Mouse (Mus musculus) frontal cortex, postnatal 10 days (tissue): ENCODE measurements around the gene Ipo7.
"Not testable (repeated sequence)": the region's sequence is repeated elsewhere in the genome, so short reads cannot be mapped to it uniquely, and the experiment has no call there.

Experiments
- DNase-seq, 2 experiments: peaks; one replicate each; pipeline ENCODE4 v3.0.0; 2022; ENCODE audit warnings: low spot score in 2 of 2, mixed read lengths in 1 of 2

Ipo7 gene

GRCm38 (mm10) chr7:110018117-110018630, at the start of gene Ipo7:
Gene Ipo7 (plus strand): TSS chr7:110018274.
- peak; percentile 85 to 90 for DNase-seq

DNA sequence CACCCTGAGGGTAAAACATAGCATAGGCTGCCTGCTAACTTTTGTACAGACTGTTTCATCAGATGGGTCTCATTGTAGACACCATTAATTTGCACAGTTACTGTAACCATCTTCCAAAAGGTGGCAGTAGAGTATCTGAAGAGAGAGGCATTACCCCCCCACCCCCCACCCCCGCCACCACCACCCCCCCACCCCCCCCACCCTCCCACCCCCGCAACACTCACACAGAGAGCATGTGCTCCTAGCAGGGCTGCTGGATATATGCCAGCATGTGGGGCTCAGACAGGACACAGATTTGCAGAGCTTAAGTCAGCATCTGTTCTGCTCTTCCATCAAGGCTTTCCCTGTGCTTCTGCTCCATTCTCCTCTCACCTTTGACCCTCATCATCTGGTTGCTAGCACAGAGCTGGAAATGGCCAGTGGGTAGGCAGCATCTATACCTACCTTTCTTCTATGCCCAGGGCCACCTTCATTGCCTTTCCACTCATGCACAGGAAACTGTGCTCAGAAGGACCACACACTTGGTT, 49.1 kb upstream of the Ipo7 start:
- peak; percentile 48 to 55 for DNase-seq

GRCm38 (mm10) chr7:109969542-109969941, 48.5 kb upstream of the Ipo7 start:
- DNase-seq: no peak

DNA sequence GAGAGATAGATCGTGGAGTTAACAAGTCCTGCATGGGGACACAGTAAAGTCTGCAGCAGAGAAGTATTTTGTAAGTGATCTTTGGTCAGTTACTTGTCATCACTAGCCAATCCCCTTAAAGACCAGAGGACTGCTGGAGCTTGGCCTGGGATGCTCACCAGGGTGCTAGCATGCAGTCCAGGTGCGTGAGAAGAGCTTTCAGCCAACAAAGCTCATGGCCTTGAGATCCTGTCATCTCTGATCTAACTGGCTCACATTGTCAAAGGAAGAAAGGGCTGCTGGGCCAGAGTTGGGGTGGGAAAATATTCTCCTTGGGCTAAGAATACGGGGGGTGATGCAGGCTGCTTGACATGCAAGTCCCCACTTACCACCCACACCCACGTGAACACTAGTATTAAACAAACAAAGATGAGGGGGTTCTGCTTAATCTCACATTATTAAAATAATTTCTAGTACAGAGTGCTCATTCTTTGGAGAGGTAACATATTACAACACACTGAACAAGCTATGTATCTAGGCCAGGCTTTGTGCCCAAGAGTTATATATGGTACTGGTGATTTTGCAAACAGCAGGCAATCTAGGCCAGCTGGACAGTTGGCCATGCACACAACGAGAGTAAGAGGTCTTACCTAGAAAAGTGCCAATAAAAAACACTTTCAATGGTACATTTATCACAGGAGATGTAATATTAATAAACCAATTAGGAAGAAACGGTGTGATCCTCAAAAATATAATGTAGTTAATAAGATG, 41.9 kb upstream of the Ipo7 start:
- no peak for DNase-seq

DNA sequence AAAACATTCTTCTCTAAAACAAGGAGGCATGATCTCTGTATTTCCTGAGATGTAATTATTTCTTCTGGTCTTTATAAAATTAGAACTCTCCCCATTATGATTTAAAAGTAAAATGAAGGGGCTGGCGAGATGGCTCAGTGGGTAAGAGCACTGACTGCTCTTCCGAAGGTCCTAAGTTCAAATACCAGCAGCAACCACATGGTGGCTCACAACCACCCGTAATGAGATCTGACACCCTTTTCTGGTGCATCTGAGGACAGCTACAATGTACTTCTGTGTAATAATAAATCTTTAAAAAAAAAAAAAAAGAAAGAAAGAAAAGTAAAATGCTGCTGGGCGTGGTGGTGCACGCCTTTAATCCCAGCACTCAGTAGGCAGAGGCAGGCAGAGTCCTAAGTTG, 40.9 kb upstream of the Ipo7 start:
- DNase-seq: not testable (repeated sequence)

- not testable (repeated sequence) for DNase-seq
Observed at GRCm38 (mm10) chr7:109984608-109985007, 33.5 kb upstream of the Ipo7 start.

GRCm38 (mm10) chr7:109985661-109986132, 32.4 kb upstream of the Ipo7 start:
- no peak for DNase-seq

DNA sequence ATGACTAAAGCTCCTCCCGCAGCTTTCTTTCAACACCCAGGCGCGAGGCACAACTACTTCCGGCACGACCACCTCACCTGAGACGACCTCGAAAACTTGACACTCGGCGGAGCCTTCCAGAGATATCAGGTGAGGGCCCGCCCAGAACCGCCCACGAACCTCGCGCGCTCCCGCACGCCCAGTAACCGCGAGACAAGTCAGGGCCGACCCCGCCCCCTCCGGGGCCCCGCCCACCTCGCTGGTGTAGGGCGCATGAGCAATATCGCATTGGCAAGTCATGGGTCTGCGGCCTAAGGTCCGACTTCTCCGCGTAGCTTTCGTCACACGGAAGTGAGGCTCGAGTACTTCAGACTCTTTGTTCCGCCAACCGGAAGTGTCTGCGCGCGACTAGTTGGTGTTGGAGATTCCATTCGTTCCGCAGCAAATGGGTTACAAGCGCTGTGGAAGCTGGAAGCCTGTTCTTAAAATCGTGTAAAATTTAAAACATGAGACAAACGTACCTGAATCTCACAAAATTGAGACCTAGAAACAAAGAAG, 31.9 kb upstream of the Ipo7 start:
- DNase-seq: peak; percentile 99

- not testable (repeated sequence) for DNase-seq
Observed at GRCm38 (mm10) chr7:109986775-109987174, 31.3 kb upstream of the Ipo7 start, which contains the start of gene Tmem41b. Gene Tmem41b (minus strand): TSS chr7:109986929.

- DNase-seq: no peak
Observed at GRCm38 (mm10) chr7:109991286-109991685, 26.8 kb upstream of the Ipo7 start.

GRCm38 (mm10) chr7:109993157-109993959, 24.7 kb upstream of the Ipo7 start:
- DNase-seq: no peak

DNA sequence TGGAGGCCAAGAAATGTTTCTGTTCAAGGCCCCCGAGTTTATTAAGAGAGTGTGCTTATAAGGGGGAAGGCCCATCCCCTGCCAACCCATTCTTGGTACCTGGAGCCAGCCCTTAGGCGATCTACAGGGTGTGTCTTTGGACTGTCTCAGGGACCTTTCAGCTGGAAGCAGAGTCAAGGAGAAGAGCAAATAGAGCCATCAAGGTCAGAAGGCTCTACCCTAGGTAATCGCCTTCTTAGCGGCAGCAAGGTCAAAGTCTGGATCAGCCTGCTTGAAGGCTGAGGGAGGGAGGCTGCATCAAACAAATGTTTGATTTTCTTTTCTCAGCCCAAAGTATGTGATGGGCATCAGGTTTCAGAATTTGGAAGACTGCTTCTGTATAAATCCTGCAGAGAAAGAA, 19.7 kb upstream of the Ipo7 start:
- no peak for DNase-seq

DNA sequence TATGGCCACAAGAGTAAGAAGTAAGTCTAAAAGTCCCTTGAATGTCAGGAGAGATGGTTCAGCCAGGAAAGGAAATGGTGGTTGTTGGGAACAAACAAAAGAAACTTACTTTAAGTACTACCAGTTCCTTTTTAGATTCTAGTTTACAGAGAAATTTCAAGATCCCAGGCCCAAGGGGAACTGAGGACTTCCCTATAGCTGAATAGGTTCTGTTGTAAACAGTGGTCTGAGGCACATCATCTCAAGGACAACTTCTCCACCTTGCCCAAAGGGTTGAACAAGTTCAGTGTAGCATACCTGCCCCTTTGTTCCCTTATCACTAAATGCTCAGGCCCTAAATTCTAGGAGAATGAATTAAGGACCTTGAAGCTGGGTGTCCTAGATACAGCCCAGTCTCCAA, 16.0 kb upstream of the Ipo7 start:
- DNase-seq: no peak

DNA sequence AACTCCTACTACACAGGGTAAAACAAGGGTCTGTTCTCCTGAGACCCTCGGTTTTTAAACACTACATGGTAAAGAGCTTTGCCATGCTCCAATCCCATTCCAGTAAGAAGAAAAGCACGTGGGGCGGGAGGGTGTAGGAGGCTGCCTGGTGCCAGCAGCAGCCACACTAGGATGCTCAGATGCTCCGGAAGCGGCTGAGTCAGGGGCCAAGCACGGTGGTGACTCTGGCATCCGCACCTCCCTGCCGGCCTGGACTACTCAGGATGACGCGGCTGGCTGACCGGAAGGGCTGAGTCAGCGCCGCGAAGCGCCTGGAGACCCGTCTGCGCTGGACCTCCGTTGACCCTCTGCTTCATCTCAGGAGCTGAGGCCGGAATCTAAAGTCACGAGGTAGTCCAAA, 15.1 kb upstream of the Ipo7 start:
- peak in 1 of 2 experiments; percentile 20 for DNase-seq

- no peak for DNase-seq
Observed at GRCm38 (mm10) chr7:110005976-110006375, 12.1 kb upstream of the Ipo7 start.

- no peak for DNase-seq
Observed at GRCm38 (mm10) chr7:110006471-110007195, 11.4 kb upstream of the Ipo7 start.

DNA sequence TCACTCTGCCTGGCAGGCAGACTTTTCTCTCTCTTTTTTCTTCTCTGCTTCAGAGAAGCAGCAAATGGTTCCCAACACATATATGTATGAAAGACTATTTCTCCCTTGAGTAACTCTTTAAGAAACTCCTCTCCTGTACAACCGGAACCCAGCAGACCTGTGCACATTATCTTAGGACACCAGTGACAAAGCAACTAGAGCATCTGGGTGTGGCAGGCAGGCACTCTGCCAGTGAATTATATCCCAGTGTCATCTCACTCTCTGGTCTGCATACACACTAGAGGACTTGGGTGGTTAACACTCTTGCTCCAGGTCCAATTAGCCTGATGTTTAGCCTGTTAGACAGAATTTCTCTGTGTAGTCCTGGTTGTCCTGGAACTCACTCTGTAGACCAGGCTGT, 9.6 kb upstream of the Ipo7 start:
- DNase-seq: no peak

DNA sequence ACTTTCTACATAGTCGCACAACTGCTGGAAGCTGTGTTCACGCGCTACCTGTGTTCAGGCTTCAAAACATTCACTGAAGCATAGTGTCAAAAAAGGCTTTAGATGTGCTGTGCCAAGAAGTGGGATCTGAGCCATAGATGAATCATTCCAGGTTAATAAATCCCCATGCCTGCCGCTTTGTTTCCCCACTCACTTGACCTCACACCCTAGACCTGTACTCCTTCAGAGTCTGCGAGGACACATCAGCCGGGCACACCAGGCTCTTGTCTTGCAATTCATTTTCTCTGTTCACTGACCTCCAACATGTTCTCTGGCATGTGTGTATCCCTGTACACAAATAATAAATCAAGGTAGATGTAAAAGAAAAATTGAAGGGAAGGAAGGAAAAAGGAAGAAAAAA, 9.0 kb upstream of the Ipo7 start:
- no peak for DNase-seq

DNA sequence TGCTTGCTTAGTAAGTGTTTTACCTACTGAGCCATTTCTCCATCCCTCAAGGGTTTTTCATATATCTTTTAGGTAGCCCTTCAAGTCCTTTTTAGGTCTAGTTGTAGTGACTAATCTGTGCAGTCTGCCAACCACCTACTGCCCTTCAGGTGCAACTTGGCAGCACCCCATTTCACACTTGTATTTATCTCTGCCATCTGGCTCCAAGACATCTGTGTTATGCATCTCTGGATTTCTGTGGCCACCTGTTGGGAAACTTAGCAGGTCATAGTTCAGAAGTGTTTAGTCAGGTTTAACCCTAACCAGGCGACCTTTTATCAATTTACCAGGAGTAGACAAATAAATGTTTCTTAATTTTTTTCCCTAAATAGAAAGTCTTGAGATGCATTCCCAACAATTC, 6.7 kb upstream of the Ipo7 start:
- no peak for DNase-seq

- DNase-seq: no peak
Observed at GRCm38 (mm10) chr7:110014272-110014671, 3.8 kb upstream of the Ipo7 start.
